Mouse (Mus musculus) CD4-positive naive resting alpha-beta T cell, adult 57 days (primary cell): ENCODE measurements around the gene Nono. TPM values are rescaled to one million over a fixed set of nuclear protein-coding genes. Genes with fewer than 3 reads are reported as not detected.

Experiments used
- total RNA-seq: library from RNA; stranded (reverse); gene quantifications from one replicate; pipeline ENCODE4 v1.2.4, GENCODE M21; 2023

Nono gene
- total RNA-seq: 215 TPM

DNA sequence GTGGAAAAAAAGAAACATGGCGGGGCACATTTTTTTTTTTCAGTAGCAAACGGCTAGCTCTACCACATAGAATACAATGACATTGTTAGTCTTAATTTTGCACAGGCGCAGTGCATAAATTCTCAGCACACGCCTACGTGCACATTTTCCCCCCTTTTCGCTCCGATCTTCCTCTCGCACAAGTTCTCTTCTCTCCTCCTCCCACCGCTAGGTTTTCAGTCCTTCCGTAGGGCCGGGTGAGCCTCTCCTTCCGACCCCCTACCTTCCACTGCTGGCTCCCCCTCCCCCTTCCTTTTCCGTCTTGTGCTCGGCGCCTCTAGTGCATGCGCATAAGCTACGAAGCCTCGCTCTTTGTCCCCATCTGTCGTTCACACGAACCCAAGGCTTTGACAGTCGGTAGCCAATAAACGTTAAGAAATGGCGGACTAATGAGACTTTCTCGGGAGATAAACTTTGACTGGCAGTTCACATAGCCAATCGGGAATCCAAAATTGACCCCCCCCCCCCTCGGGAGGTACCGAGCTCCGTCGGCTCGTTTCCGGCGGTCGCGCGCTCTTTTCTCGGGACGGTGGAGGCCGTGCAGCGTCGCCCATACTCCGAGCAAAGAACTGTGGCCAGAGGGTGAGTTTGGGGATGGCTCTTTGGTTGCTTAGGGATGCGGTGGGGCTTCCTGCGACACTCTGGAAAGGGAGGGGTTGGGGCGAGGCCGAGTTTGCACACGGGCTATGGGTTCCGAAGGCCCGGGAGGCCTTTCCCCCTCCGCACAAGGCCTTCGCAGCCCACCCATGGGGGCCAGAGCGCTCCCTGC lies at the start of gene Nono:
Gene Nono (plus strand): TSS at position 177 of the 808 bp plus-strand sequence.

DNA sequence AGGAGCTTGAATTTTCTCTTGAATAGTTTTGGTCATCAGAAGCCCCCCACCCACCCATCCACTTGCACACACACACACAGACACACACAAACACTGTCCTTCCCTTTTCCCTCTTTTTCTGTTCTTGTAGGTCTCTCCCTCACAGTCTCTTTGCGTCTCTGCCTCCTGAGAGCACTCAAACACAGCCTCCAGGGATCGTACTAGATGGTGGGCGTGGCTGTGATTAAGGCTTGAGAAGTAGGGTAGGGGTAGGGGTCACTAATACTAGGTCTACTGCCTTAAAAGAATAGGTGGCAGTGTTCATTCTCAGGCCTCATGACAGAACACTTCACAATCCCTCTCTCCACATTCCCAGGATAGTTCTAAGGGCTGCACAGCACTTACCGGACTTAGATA lies 8.4 kb upstream of the Nono start, which contains the start of gene Zmym3:
Gene Zmym3 (minus strand): TSS at position 150 of the 396 bp plus-strand sequence.

DNA sequence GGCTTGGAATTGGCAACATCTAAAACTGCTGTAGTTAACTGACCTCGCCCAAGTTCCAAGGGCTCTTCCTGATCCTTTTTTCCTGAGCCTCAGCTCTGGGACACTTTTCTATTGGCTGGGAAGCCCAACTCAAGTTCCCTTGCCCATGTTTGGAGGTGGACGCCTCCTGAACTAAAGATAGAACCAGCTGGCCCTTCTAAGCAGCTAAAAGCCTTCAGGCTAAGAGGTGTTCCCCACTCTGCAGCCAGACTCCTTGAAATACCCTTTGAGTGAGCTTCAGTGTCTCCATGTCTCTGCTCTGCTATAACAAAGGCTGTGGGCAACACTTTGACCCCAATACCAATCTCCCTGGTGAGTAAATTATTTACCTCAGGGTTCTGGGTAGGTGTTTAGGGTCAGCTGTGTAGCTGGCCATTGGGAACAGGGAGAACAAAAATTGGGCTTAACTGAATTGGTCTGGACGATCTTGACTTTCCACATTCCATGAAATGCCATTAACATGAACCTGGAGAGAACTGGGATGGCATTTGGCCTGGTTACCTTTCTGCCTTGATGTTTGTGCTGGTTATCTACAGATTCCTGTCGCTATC lies 19.9 kb downstream of the Nono start, which contains the start of gene Itgb1bp2:
Gene Itgb1bp2 (plus strand): TSS at position 203 of the 590 bp plus-strand sequence.

Other genes starting within 250 kb of the Nono start
- gene Snx12, start 206.8 kb upstream of the Nono start, total RNA-seq: 38.6 TPM
- gene Foxo4, start 174.8 kb upstream of the Nono start, total RNA-seq: 42.9 TPM
- gene Gm614, start 165.3 kb upstream of the Nono start, total RNA-seq: 60.6 TPM
- 628 TPM for gene Il2rg, start 161.1 kb upstream of the Nono start, total RNA-seq
- gene Gm20489, start 160.3 kb upstream of the Nono start, total RNA-seq: not detected
- 152 TPM for gene Med12, start 155.3 kb upstream of the Nono start, total RNA-seq
- gene Nlgn3, start 130.2 kb upstream of the Nono start, total RNA-seq: 2.3 TPM
- gene Gjb1, start 52.9 kb upstream of the Nono start, total RNA-seq: not detected
- 19.6 TPM for gene Zmym3, start 8.5 kb upstream of the Nono start, total RNA-seq
- gene Itgb1bp2, start 19.8 kb downstream of the Nono start, total RNA-seq: 3.4 TPM
- gene Taf1, start 103.4 kb downstream of the Nono start, total RNA-seq: 50.5 TPM
- gene Ogt, start 210.7 kb downstream of the Nono start, total RNA-seq: 241 TPM